Mouse (Mus musculus) cortical plate, adult 2 months (tissue): ENCODE data around the gene Nhlh2.

Source experiments
- CTCF ChIP-seq: fragments of 200-500 bp; IDR thresholded peaks from 2 replicates; pipeline ENCODE4 v1.5.1; 2011; ENCODE audit warnings: mild to moderate bottlenecking, control low read depth, low read length; ENCODE audit not compliant: insufficient read depth; ENCODE audit errors: extremely low read depth
- POLR2A ChIP-seq: fragments of 200-500 bp; IDR thresholded peaks from 2 replicates; pipeline ENCODE4 v1.6.1; 2011; ENCODE audit warnings: mild to moderate bottlenecking, low read length, control low read depth; ENCODE audit not compliant: insufficient read depth; ENCODE audit errors: extremely low read depth

DNA sequence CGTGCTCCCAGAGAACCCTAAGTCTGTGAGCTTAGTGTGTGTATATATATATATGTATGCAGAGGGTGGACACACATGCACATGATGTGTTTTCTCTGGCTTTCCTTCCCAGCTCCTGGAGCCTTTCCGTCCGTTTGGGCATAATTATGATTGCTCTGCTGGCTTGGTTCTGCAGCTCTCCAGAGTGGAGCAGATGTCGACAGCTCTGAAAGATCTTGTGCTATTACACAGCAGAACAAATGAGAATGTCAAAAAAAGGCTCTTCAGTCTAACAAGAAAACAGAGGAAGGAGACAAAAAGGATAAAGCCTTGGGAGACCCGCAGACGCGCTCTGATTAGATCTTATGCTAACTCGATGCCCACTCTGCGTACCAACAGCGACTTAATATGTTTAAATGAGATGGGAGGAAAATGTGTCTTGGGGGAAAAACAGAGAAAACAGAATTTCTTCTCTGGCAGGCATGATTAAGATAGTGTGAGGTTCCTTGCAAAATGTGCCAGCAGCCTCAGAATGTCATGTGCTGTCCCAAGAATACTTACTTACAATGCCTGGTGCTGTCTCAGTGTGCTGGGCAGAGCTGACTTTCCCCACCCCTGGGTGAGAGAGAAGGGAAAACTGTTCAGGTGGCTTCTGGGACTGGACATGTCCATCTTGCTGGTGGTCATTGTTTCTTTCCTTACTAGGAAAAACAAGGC lies 31.4 kb upstream of the Nhlh2 start:
- no peak for TF ChIP-seq CTCF
- no peak for TF ChIP-seq POLR2A
